Comparison of ENCODE assay signal across 8 mouse cellular contexts in the genomic region with DNA sequence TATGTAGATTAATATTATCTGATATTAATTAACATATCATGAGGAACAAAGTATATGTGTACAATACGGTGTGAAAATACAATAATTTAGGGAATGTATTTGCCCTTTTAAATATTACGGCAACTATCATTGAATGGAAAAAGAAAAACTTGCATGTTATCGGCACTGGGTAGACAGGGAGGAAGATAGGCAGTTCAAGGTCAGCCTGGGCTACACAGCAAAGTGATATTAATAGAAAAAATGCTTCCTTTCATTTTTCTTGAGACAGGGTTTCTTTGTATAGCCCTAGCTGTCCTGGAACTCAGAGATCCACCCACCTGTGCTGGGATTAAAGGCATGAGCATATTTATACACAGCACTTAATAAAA. TPM values are rescaled to one million over a fixed set of nuclear protein-coding genes. Genes with fewer than 3 reads are reported as not detected.
DNase-seq lines count a peak whose midpoint lies in the region; ATAC-seq and TF ChIP-seq lines count a peak whose summit lies in the region.

No protein-coding gene starts in this region.

- ATAC-seq in CD4-positive, CD25-positive, alpha-beta regulatory T cell, adult 4 months, result no peak
- ATAC-seq in megakaryocyte, adult 5-6 weeks (ENCODE audit: poor library complexity, severe bottlenecking), result no peak
- ATAC-seq in limb, embryonic 15.5 days (ENCODE audit: insufficient number of reproducible peaks, low FRiP score, low TSS enrichment, low read depth), result no peak
- ATAC-seq in stomach, postnatal 0 days (ENCODE audit: low FRiP score, low TSS enrichment), result 0 out of 2 replicates have a peak, but pooled peaks have one; percentile 11

- peaks cover 2% of the 10 kb centered on the region for H3K36me3 ChIP-seq in megakaryocyte, embryonic 14.5 days (replicated peaks; ENCODE audit: low read length)
- no peaks in the 10 kb centered on the region for H3K36me3 ChIP-seq in limb, embryonic 15.5 days
- no peaks in the 10 kb centered on the region for H3K36me3 ChIP-seq in stomach, postnatal 0 days (ENCODE audit: control insufficient read depth, insufficient read depth, low read length)

- DNase-seq in CD4-positive, CD25-positive, alpha-beta regulatory T cell, adult 2 months (ENCODE audit: low read depth, low spot score), result peak; percentile 15
- DNase-seq in stomach, postnatal 0 days (ENCODE audit: low spot score), result no peak
- no peak for DNase-seq in cerebellum, adult 11 months
- no peak for DNase-seq in left cerebral cortex, adult 18-20 months (ENCODE audit: low spot score in 2 of 2)

- no peak for TF ChIP-seq CTCF in stomach, postnatal 0 days (IDR thresholded peaks at IDR 0.05; ENCODE audit: low read depth)

- WGBS in limb, embryonic 15.5 days, result 45% methylated on average over 3 of the region's 3 CpGs
- 39% methylated on average over 3 of the region's 3 CpGs for WGBS in stomach, postnatal 0 days

- no peaks in the 10 kb centered on the region for H3K27me3 ChIP-seq in megakaryocyte, embryonic 14.5 days (replicated peaks)
- H3K27me3 ChIP-seq in limb, embryonic 15.5 days, result no peaks in the 10 kb centered on the region
- H3K27me3 ChIP-seq in stomach, postnatal 0 days (ENCODE audit: control insufficient read depth, insufficient read depth, low read length), result no peaks in the 10 kb centered on the region

- peaks cover 43% of the 10 kb centered on the region for H3K4me1 ChIP-seq in megakaryocyte, embryonic 14.5 days
- peaks cover 14% of the 10 kb centered on the region; the same call in 1 of the 2 replicates for H3K4me1 ChIP-seq in limb, embryonic 15.5 days
- H3K4me1 ChIP-seq in stomach, postnatal 0 days (replicated peaks; ENCODE audit: control insufficient read depth, insufficient read depth), result no peaks in the 10 kb centered on the region

- H3K9me3 ChIP-seq in megakaryocyte, embryonic 14.5 days, result no peaks in the 10 kb centered on the region
- H3K9me3 ChIP-seq in limb, embryonic 15.5 days, result no peaks in the 10 kb centered on the region
- H3K9me3 ChIP-seq in stomach, postnatal 0 days (ENCODE audit: control insufficient read depth, low read length), result no peaks in the 10 kb centered on the region

- TF ChIP-seq EP300 in stomach, postnatal 0 days (optimal IDR thresholded peaks at IDR 0.05), result no peak

- H3K4me2 ChIP-seq in limb, embryonic 15.5 days, result peak overlapping the region; percentile 68
- H3K4me2 ChIP-seq in stomach, postnatal 0 days (replicated peaks; ENCODE audit: low read depth), result peak overlapping the region; percentile 79

- peak overlapping the region; percentile 95 for H3K27ac ChIP-seq in limb, embryonic 15.5 days
- H3K27ac ChIP-seq in stomach, postnatal 0 days (replicated peaks), result peak overlapping the region; percentile 96; the same call in 1 of the 2 replicates

- H3K9ac ChIP-seq in limb, embryonic 15.5 days, result no peak overlapping the region
- peak overlapping the region; percentile 84; the same call in 1 of the 2 replicates for H3K9ac ChIP-seq in stomach, postnatal 0 days (ENCODE audit: low read length)

- H3K4me3 ChIP-seq in megakaryocyte, embryonic 14.5 days (replicated peaks), result peak overlapping the region; percentile 96
- H3K4me3 ChIP-seq in limb, embryonic 15.5 days, result peak overlapping the region; percentile 67
- H3K4me3 ChIP-seq in stomach, postnatal 0 days (ENCODE audit: low read depth, low read length), result peak overlapping the region; percentile 83

RNA-seq across cellular contexts. Expression of a gene that starts 0.8 kb away (rescaled TPM):
- polyA plus RNA-seq in CD4-positive, CD25-positive, alpha-beta regulatory T cell, adult 4 months (2017; shearing (Covaris generic)), result 10 to 100 TPM; 11.8 to 17.9 TPM
- polyA plus RNA-seq in megakaryocyte, embryonic 14.5 days (2012; ENCODE audit: insufficient read depth, low replicate concordance), result 1.7 and 4.4 TPM in 2 replicates
- total RNA-seq in megakaryocyte, adult 5-6 weeks (2015), result 37.7 and 39.6 TPM in 2 replicates
- 73.0 and 82.4 TPM in 2 replicates for total RNA-seq in megakaryocyte, adult 5-6 weeks (2017)
- 22.1 and 25.2 TPM in 2 replicates for polyA plus RNA-seq in limb, embryonic 15.5 days (2015; fragmentation: Nextera tagmentation; extraction: Ambion mirVana)
- polyA plus RNA-seq in stomach, postnatal 0 days (2015; fragmentation: Nextera tagmentation; extraction: Ambion mirVana), result 11.3 and 11.8 TPM in 2 replicates
- total RNA-seq in left cerebral cortex, adult 18-20 months (2021), result 10 to 100 TPM; 59.5 to 61.0 TPM

RNA-seq across cellular contexts. Expression of a gene that starts 32.6 kb away (rescaled TPM):
- polyA plus RNA-seq in CD4-positive, CD25-positive, alpha-beta regulatory T cell, adult 4 months (2017; shearing (Covaris generic)), result 10 to 100 TPM; 52.6 to 53.7 TPM
- 0.67 and 1.5 TPM in 2 replicates for polyA plus RNA-seq in megakaryocyte, embryonic 14.5 days (2012; ENCODE audit: insufficient read depth, low replicate concordance)
- 24.2 and 28.6 TPM in 2 replicates for total RNA-seq in megakaryocyte, adult 5-6 weeks (2015)
- 17.2 and 19.2 TPM in 2 replicates for total RNA-seq in megakaryocyte, adult 5-6 weeks (2017)
- polyA plus RNA-seq in limb, embryonic 15.5 days (2015; fragmentation: Nextera tagmentation; extraction: Ambion mirVana), result 25.9 and 26.4 TPM in 2 replicates
- 14.9 and 16.0 TPM in 2 replicates for polyA plus RNA-seq in stomach, postnatal 0 days (2015; fragmentation: Nextera tagmentation; extraction: Ambion mirVana)
- total RNA-seq in left cerebral cortex, adult 18-20 months (2021), result 10 to 100 TPM; 30.3 to 31.1 TPM
